Mouse (Mus musculus): ENCODE data around the gene Rdx. TPM values are rescaled to one million over a fixed set of nuclear protein-coding genes. Genes with fewer than 3 reads are reported as not detected.

The Rdx gene
- polyA plus RNA-seq, 1 experiment = 28.5 TPM

GRCm38 (mm10) chr9:52110738-52111137 is 63.8 kb downstream of the Rdx start:
- TF ChIP-seq CEBPB (IDR thresholded peaks at IDR 0.05; ENCODE audit: low read depth) (no peak), CTCF (IDR thresholded peaks at IDR 0.05; ENCODE audit: control insufficient read depth, insufficient read depth, insufficient read length) (no peak), USF1 (IDR thresholded peaks at IDR 0.05; ENCODE audit: low read depth) (no peak), MYOD1 (IDR thresholded peaks at IDR 0.05; ENCODE audit: control insufficient read depth, insufficient read length, low read depth) (no peak), MYOG (IDR thresholded peaks at IDR 0.05; ENCODE audit: control insufficient read depth, extremely low read depth, insufficient read length) (no peak), FOSL1 (IDR thresholded peaks at IDR 0.05; ENCODE audit: insufficient read depth, low read length, poor library complexity, severe bottlenecking) (no peak), MAX (IDR thresholded peaks at IDR 0.05) (no peak)
- Histone ChIP-seq H3K36me3 (ENCODE audit: control insufficient read depth, insufficient read depth) (peaks cover 5% of the 10 kb centered on the region), H3ac (ENCODE audit: control insufficient read depth, insufficient read length, low read depth) (no peak overlapping the region), H3K27me3 (ENCODE audit: control insufficient read depth, insufficient read depth, insufficient read length) (no peaks in the 10 kb centered on the region), H3K79me2 (ENCODE audit: control insufficient read depth, insufficient read depth) (no peaks in the 10 kb centered on the region), H3K79me3 (ENCODE audit: low read depth) (no peaks in the 10 kb centered on the region), H3K4me3 (ENCODE audit: insufficient read depth, poor library complexity, severe bottlenecking) (no peak overlapping the region)

- Histone ChIP-seq H3K79me2 (ENCODE audit: control insufficient read depth, insufficient read depth) (no peaks in the 10 kb centered on the region), H3K27me3 (ENCODE audit: control insufficient read depth, insufficient read depth, insufficient read length) (no peaks in the 10 kb centered on the region), H3K36me3 (ENCODE audit: control insufficient read depth, insufficient read depth) (peaks cover 21% of the 10 kb centered on the region), H3ac (ENCODE audit: control insufficient read depth, insufficient read length, low read depth) (no peak overlapping the region), H3K4me3 (ENCODE audit: insufficient read depth, poor library complexity, severe bottlenecking) (no peak overlapping the region), H3K79me3 (ENCODE audit: low read depth) (no peaks in the 10 kb centered on the region)
- TF ChIP-seq FOSL1 (IDR thresholded peaks at IDR 0.05; ENCODE audit: insufficient read depth, low read length, poor library complexity, severe bottlenecking) = no peak
- no peak for TF ChIP-seq CTCF (IDR thresholded peaks at IDR 0.05; ENCODE audit: control insufficient read depth, insufficient read depth, insufficient read length)
- no peak for TF ChIP-seq MYOD1 (IDR thresholded peaks at IDR 0.05; ENCODE audit: control insufficient read depth, insufficient read length, low read depth)
- no peak for TF ChIP-seq MYOG (IDR thresholded peaks at IDR 0.05; ENCODE audit: control insufficient read depth, extremely low read depth, insufficient read length)
- TF ChIP-seq MAX (IDR thresholded peaks at IDR 0.05) = no peak
- no peak for TF ChIP-seq CEBPB (IDR thresholded peaks at IDR 0.05; ENCODE audit: low read depth)
- TF ChIP-seq USF1 (IDR thresholded peaks at IDR 0.05; ENCODE audit: low read depth) = no peak
These were observed 66.1 kb downstream of the Rdx start for GRCm38 (mm10) chr9:52113091-52113490.

GRCm38 (mm10) chr9:52119212-52119611 is 72.2 kb downstream of the Rdx start:
- no peak overlapping the region for H3ac ChIP-seq (ENCODE audit: control insufficient read depth, insufficient read length, low read depth)
- no peaks in the 10 kb centered on the region for H3K27me3 ChIP-seq (ENCODE audit: control insufficient read depth, insufficient read depth, insufficient read length)
- H3K79me2 ChIP-seq (ENCODE audit: control insufficient read depth, insufficient read depth) = no peaks in the 10 kb centered on the region
- H3K36me3 ChIP-seq (ENCODE audit: control insufficient read depth, insufficient read depth) = peaks cover 33% of the 10 kb centered on the region
- no peaks in the 10 kb centered on the region for H3K79me3 ChIP-seq (ENCODE audit: low read depth)
- H3K4me3 ChIP-seq (ENCODE audit: insufficient read depth, poor library complexity, severe bottlenecking) = no peak overlapping the region
- no peak for TF ChIP-seq CTCF (IDR thresholded peaks at IDR 0.05; ENCODE audit: control insufficient read depth, insufficient read depth, insufficient read length)
- TF ChIP-seq CEBPB (IDR thresholded peaks at IDR 0.05; ENCODE audit: low read depth) = no peak
- TF ChIP-seq MAX (IDR thresholded peaks at IDR 0.05) = no peak
- TF ChIP-seq FOSL1 (IDR thresholded peaks at IDR 0.05; ENCODE audit: insufficient read depth, low read length, poor library complexity, severe bottlenecking) = no peak

- Histone ChIP-seq H3K4me3 (ENCODE audit: insufficient read depth, poor library complexity, severe bottlenecking) (no peak overlapping the region), H3K79me2 (ENCODE audit: control insufficient read depth, insufficient read depth) (no peaks in the 10 kb centered on the region), H3ac (ENCODE audit: control insufficient read depth, insufficient read length, low read depth) (no peak overlapping the region), H3K79me3 (ENCODE audit: low read depth) (no peaks in the 10 kb centered on the region), H3K27me3 (ENCODE audit: control insufficient read depth, insufficient read depth, insufficient read length) (no peaks in the 10 kb centered on the region), H3K36me3 (ENCODE audit: control insufficient read depth, insufficient read depth) (peaks cover 12% of the 10 kb centered on the region)
- no peak for TF ChIP-seq CEBPB (IDR thresholded peaks at IDR 0.05; ENCODE audit: low read depth)
- TF ChIP-seq FOSL1 (IDR thresholded peaks at IDR 0.05; ENCODE audit: insufficient read depth, low read length, poor library complexity, severe bottlenecking) = no peak
- no peak for TF ChIP-seq MAX (IDR thresholded peaks at IDR 0.05)
- no peak for TF ChIP-seq USF1 (IDR thresholded peaks at IDR 0.05; ENCODE audit: low read depth)
- TF ChIP-seq CTCF (IDR thresholded peaks at IDR 0.05; ENCODE audit: control insufficient read depth, insufficient read depth, insufficient read length) = no peak
- no peak for TF ChIP-seq MYOG (IDR thresholded peaks at IDR 0.05; ENCODE audit: control insufficient read depth, extremely low read depth, insufficient read length)
- TF ChIP-seq MYOD1 (IDR thresholded peaks at IDR 0.05; ENCODE audit: control insufficient read depth, insufficient read length, low read depth) = no peak
These were observed 78.3 kb downstream of the Rdx start for GRCm38 (mm10) chr9:52125225-52125624.

- Histone ChIP-seq H3K36me3 (ENCODE audit: control insufficient read depth, insufficient read depth) (peaks cover 12% of the 10 kb centered on the region), H3K4me3 (ENCODE audit: insufficient read depth, poor library complexity, severe bottlenecking) (no peak overlapping the region), H3ac (ENCODE audit: control insufficient read depth, insufficient read length, low read depth) (no peak overlapping the region), H3K27me3 (ENCODE audit: control insufficient read depth, insufficient read depth, insufficient read length) (no peaks in the 10 kb centered on the region), H3K79me2 (ENCODE audit: control insufficient read depth, insufficient read depth) (no peaks in the 10 kb centered on the region), H3K79me3 (ENCODE audit: low read depth) (peaks cover 3% of the 10 kb centered on the region)
- TF ChIP-seq CTCF (IDR thresholded peaks at IDR 0.05; ENCODE audit: control insufficient read depth, insufficient read depth, insufficient read length) = no peak
- TF ChIP-seq FOSL1 (IDR thresholded peaks at IDR 0.05; ENCODE audit: insufficient read depth, low read length, poor library complexity, severe bottlenecking) = no peak
- no peak for TF ChIP-seq MYOD1 (IDR thresholded peaks at IDR 0.05; ENCODE audit: control insufficient read depth, insufficient read length, low read depth)
- TF ChIP-seq USF1 (IDR thresholded peaks at IDR 0.05; ENCODE audit: low read depth) = no peak
- TF ChIP-seq MAX (IDR thresholded peaks at IDR 0.05) = no peak
These were observed 83.4 kb downstream of the Rdx start for GRCm38 (mm10) chr9:52130348-52130747.

- Histone ChIP-seq H3K36me3 (ENCODE audit: control insufficient read depth, insufficient read depth) (no peaks in the 10 kb centered on the region), H3K79me3 (ENCODE audit: low read depth) (peaks cover 7% of the 10 kb centered on the region), H3K27me3 (ENCODE audit: control insufficient read depth, insufficient read depth, insufficient read length) (no peaks in the 10 kb centered on the region), H3ac (ENCODE audit: control insufficient read depth, insufficient read length, low read depth) (no peak overlapping the region), H3K79me2 (ENCODE audit: control insufficient read depth, insufficient read depth) (peaks cover 5% of the 10 kb centered on the region), H3K4me3 (ENCODE audit: insufficient read depth, poor library complexity, severe bottlenecking) (no peak overlapping the region)
- TF ChIP-seq FOSL1 (IDR thresholded peaks at IDR 0.05; ENCODE audit: insufficient read depth, low read length, poor library complexity, severe bottlenecking) = no peak
- TF ChIP-seq MYOG (IDR thresholded peaks at IDR 0.05; ENCODE audit: control insufficient read depth, extremely low read depth, insufficient read length) = no peak
- TF ChIP-seq MAX (IDR thresholded peaks at IDR 0.05) = no peak
- no peak for TF ChIP-seq MYOD1 (IDR thresholded peaks at IDR 0.05; ENCODE audit: control insufficient read depth, insufficient read length, low read depth)
- no peak for TF ChIP-seq CTCF (IDR thresholded peaks at IDR 0.05; ENCODE audit: control insufficient read depth, insufficient read depth, insufficient read length)
- TF ChIP-seq USF1 (IDR thresholded peaks at IDR 0.05; ENCODE audit: low read depth) = no peak
- TF ChIP-seq CEBPB (IDR thresholded peaks at IDR 0.05; ENCODE audit: low read depth) = no peak
These were observed 85.8 kb downstream of the Rdx start for GRCm38 (mm10) chr9:52132771-52133170.

Small RNA genes lying within 50 kb of the gene (microRNA-seq; reads per million reads assigned to microRNA genes)
- gene Gm27686 (ENCODE audit: borderline microRNAs expressed) (not detected), gene Mir6244 (ENCODE audit: borderline microRNAs expressed) (not detected)

Other genes starting within 250 kb of the Rdx start
- gene Fdx1, start 83.6 kb upstream of the Rdx start, polyA plus RNA-seq (2012; fragmentation: generic; extraction: Trizol) = 42.2 TPM
- gene Zc3h12c, start 121.4 kb downstream of the Rdx start, polyA plus RNA-seq (2012; fragmentation: generic; extraction: Trizol) = 1.2 TPM